Mouse (Mus musculus) fibroblast of lung, adult 2 months (primary cell): ENCODE results near the gene Ldlrad1.
A peak's percentile ranks its signal among the peaks of the same experiment; 100 is the strongest.

Experiments used
- DNase-seq: peaks from one replicate; pipeline ENCODE4 v3.0.0-alpha.2; 2011; ENCODE audit warnings: low read depth

Gene Ldlrad1

DNA sequence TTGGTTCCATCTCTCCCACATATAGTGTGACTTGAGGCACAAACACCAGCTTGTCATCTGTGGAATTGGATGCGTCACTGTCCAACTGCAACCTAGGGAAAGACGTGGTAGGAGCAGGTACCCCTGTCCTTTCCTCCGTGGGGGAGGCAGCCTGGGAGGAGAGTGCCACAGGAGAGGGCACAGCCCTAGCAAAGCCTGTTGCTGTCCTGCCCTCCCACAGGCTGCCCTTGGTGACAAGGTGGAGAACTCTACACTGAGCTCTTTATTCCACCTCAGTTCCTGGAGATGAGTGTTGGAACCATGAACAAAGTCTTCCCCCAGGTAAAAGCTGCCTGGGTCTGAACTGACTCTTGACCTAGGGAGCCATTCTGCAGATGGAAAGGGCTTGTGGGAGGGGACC lies at the start of gene Ldlrad1:
Gene Ldlrad1, plus strand, starts transcription at position 301 of the 400 bp plus-strand sequence.
- DNase-seq: no peak

DNA sequence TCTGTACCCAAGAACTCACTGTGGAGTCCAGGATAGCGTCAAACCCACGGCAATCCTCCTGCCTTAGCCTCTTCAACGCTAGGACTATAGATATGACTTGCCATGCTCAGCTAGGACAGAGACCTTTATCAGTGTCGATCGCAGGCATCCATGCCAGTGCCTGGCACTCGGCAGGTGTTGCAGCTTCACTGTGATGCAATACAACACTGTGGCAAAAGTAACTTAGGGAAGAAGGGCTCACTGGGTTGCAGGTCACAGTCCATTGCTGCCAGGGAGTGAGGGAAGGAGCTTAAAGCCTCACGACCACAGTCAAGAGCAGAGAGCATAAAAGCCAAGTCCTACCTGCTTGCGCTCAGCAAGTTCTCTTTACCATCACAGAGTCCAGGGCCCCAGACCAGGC lies 48.8 kb upstream of the Ldlrad1 start:
- DNase-seq: no peak

DNA sequence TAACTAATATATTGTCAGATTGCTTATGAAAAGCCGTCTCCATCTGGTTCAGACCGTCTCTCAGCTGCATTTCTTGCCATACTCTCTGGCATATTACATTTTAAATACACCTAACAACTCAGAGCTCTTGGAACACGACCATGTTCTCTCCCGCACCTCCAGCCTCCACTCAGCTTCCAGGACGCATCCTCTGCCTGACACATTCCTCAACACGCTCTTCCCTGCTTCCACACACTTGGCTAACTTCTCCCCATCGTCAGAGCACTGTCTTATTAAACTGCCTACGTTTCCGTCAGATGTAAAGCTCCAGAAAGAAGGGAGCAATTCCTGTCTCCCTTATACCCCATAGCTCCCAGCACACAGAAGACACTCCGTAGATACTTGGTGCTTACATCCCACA lies 45.6 kb upstream of the Ldlrad1 start:
- DNase-seq: no peak

DNA sequence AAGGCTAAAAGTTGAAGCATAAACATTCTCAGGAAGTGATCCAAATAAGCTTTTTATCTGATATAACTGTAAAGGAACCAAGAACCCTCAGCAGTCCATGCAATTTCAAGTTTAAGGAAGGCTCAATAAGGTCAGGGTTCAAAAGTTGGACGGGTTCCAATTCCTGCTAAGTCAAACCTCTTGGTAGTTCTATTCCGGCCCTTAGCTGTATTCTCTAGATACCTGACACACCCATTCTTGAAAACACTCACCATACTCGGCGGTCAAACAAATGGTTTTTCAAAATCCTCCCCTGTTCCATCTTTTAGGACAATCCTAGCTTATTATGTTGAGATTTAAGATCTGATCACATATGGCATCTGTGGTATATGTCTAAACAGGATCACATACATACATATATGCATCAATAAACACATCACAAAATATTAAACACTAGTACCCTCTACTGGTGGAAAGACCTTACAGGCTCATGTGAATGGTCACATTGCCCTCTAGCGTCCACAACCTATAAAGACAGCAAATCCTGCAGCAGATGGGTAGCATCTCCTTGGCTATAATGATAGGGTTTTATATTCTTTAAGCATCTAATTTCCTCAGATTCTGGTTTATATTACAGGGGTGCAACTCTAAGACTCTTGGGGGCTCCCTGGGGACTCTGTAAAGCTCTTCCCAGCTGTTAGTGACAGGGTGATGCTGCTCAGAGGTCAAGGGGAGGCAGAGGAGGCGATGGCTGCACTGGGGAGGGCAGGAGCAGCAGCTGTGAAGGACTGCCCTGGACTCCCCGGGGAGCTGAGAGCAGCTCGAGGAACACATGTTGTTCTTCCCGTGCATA lies 45.0 kb upstream of the Ldlrad1 start:
- DNase-seq: no peak

DNA sequence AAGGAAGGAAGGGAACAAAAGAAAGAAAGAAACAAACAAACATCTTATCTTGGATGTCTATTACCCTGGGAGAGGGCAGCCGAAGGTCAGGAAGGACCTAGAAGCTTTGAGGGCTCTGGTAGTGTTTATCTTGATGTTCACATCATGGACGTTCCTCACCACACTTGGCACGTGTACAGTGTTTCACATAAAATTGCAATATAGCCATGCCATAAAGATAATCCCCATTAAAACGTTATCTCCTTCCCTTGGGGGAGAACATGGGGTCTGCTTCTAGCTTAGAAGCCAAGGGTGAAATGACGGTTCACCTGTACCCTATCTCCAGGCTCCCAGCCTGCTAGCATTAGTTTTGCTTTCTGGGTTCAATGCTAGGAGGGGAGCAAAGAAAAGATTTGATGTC lies 42.3 kb upstream of the Ldlrad1 start:
- no peak for DNase-seq

DNA sequence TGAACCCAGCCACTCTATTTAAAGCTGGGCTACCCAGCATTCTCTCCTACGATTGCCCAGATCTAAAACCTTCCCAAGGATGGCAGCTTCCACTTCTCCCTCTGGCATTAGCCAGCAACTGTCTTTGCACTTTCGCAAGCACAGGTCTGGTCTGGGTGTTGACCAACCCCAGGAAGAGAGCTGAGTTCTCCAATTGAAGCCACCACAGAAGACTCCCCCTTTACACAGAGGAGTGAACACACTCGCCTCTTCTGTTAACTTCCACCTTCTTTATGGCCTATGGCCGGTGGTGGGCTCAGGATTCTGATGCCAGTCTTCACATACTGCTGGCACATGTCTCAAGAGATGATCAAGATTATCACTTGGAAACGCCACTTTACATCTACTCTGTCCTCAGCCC lies 41.2 kb upstream of the Ldlrad1 start:
- DNase-seq: no peak

DNA sequence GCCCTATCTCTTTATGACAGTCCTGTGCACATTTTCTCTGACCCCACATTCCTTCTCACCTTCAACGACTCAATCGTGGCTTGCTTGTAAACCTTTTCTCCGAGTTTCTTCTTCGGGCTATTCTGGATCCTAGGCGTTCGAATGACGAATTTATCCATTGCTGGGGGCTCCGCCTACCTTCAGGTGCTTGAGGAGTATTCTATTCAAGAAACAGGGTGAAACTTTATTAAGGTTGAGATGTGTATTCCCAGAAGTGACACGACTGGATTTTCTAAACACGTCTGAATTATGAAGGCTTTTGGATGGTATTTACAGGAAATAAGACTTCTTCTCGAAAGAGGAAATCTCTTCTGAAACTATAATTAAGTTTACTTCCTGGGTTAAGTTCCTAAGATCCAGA lies 31.5 kb upstream of the Ldlrad1 start:
- no peak for DNase-seq

DNA sequence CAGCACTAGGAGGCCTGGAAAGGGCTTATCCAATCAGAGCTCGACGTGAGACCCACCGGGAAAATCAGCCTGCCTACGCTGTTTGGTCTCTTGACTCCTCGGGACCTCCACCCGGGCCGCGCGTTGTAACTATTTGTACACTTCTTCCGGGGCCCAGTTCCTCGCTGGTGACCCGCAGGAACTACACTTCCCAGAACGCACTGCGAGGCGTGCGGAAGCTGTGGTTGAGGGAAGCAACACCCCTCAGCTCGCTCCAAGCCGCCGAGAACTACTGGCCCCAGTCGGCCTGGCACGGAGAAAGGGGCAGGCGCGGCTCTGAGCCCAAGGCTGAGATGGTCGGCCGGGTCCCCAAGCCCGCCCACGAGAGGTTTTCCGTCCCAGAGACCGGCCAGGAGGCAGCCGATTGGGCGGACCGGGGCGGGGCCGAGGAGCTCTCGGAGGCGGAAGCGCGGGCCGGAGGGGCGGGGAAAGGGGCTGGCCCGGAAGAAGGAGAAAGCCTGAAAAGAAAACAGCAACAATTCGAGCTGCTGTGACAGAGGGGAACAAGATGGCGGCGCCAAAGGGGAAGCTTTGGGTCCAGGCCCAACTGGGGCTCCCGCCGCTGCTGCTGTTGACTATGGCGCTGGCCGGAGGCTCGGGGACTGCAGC lies 30.7 kb upstream of the Ldlrad1 start, which contains the start of gene Tmem59:
Gene Tmem59, plus strand, starts transcription at position 218 of the 648 bp plus-strand sequence.
- DNase-seq: peak; percentile 96

DNA sequence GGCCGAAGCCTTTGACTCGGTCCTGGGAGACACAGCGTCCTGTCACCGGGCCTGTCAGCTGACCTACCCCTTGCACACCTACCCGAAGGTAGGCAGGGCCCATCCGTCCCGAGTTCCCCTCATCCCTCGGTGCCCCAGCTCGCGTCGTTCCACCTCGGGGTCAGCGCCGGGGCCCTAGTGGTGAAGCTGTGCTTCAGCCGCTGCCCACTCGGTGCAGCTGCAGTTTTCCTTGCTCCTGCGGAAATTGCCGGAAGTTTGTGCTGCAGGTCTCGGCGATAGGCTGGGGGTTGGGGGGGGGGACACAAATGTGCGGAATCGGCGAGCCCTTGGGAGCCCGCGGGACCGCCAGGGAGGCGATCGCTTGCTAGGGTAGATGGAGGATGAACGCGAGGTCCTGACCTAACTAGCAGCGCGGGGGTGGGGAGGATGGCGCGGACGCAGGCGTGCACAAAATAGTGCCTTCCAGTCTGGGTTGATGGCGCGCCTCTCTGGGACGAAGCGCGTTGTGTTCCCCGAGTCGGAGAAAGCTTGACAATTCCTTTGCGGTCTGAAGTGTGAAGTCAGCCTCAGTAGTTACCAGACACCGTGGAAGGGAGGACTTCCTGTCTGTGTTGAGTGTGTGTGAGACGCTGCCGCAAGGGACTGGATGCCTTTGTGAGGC lies 30.0 kb upstream of the Ldlrad1 start, which contains the start of gene Tceanc2:
Gene Tceanc2, minus strand, starts transcription at position 287 of the 661 bp plus-strand sequence.
- no peak for DNase-seq

DNA sequence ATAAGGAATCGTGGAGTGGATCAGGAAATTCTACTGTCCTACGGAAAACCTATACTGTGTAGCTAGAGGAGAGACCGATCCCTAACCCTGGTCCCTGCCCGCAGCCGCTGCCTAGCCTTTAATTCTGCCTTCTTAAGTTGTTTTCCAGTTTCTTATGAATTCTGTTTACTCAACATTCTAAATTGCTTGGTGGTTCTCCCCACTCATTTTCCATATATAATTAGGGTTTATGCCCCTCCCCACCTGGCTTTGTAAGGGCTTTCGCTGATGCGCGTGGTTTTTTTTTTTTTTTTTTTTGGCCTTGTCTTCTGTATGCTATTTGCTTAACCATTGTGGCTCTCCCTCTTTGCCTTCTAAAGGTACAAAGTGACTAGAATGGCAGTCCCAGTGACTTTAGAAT lies 29.4 kb upstream of the Ldlrad1 start:
- no peak for DNase-seq

DNA sequence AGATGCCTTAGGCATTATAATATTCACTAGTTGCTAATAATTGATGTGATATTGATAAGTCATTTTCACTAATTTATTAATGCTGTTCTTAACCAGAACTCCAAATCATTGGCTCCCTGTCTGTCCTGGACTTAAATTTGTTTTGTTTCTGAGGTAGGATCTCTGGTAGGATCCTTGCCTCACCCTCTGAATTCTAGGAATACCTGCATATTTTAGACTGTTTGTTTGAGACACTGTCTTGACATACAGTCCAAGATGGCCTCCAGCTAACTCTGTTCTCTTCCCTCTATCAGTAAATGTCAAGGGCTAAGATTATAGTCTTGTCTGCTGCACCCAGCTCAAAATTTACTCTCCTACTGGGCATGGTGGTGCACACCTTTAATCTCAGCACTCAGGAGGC lies 28.2 kb upstream of the Ldlrad1 start:
- no peak for DNase-seq

DNA sequence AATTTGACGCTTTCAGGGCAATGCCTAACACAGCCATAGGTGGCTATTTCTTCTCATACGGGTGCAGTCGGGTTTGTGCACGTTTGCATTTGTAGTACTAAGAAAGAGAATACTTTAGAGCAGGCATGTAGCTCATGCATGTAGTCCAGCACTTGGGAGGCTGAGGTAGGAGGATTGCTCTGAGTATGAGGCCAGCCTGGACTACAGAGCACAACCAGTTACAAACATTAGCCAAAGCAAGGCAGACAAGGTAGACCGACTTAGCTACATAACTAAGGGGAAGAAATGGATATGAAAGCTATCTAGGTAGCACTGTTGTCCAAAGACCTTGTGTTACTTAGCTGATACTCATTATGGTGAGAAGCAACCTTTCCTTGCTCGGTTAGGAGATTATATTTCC lies 27.1 kb upstream of the Ldlrad1 start:
- DNase-seq: no peak

DNA sequence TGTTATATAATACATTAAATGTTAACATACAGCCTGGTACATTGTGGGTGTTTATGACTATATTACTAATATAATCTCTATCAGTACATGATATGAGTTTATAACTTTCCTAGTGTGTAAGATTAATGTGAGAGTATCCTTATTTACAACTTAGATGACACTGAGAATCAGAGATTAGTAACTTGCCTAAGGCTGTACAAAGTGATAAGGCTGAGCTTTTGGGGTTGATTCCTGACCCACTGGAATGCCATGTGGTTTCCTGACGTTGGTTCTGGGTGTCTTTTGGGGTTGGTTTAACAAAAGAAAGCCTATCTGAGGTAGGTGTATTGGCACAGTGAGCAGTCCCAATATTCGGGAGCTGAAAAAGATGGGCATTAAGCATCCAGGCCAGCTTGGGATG lies 26.2 kb upstream of the Ldlrad1 start:
- DNase-seq: no peak

DNA sequence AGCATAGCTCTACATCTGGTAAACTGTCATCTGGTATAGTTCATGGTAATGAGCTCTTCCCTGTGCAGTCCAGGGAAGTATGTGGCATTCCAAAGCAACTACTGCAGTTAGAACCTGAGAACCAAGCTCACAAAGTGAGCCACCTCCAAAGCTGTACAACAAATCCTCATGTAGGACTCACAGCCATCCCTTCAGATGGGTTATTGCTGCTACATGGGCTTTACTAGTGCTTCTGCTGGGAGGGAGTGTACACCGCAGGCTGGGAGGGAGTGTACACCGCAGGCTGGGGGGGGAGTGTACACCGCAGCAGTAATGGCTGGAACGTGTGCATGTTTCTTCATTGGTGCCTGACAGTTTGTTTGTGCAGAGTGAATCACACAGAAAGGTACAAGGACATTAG lies 25.8 kb upstream of the Ldlrad1 start:
- DNase-seq: no peak

DNA sequence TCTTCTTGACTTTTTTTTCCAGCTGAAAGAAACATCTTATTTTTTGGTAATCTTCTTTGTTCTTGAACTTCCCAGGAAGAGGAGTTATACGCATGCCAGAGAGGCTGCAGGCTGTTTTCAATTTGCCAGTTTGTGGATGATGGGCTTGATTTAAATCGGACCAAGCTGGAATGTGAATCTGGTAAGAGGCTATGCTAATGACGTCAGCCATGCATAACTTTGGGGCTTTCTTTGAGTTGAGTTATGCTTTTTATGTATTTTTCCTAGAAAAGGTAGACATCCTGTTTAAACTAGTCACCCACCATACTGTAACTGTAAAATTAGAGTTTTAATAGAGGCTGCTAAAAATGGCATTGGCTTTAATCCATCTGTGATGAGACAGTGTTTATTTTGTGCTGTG lies 23.3 kb upstream of the Ldlrad1 start:
- DNase-seq: no peak

DNA sequence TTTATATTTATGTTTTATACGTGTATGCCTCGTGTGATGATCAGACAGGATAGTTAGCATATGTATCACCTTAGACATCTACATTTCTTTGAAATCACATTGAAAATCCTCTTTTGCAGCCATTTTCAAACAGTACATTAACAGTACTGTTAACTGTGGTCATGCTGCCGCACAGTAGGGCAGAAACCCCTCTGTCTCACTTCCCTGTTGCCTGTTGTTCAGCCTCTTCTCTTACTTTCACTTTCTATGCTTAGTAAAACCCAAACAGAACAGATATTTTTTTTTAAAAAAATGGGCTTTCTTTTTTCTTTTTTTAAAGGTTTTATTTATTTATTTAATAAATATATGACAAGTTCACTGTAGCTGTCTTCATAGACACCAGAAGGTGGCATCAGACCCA lies 15.1 kb upstream of the Ldlrad1 start:
- no peak for DNase-seq

DNA sequence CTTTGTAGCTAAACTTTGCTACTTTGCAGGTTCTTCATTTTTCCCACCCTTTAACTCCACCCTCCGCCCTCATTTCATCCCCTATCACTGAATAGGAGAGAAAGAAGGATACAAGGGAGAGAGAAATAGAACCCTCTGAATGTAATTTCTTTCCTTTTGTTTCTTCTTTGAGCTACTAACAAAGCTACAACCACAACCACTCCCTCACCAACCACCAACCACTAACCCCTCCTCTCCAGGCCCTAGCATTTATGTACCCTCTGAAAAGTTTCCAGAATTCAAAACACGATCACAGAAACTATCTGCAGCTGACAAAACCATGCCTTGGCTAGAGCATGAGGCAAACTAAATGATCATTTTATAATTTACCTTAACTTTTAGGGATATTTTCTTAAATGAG lies 12.5 kb upstream of the Ldlrad1 start:
- no peak for DNase-seq

DNA sequence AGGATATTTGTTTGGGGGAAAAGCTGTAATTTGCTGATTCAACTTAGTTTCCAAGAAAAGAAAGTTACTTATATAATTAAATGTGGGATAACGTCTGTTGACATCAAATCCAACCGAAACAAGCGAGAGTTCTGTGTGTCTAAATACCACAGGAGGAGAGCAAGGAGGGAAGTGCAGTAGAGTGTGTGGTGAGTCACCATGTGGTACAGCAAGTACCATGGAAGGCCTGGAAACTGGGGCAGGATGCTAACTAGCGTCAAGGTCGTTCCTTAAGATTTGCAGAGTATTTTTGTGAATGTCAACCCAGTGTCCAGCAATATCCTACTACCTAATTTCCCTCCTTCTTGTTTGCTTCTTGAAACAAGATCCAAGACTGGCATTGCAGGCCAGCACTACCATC lies 10.9 kb upstream of the Ldlrad1 start:
- no peak for DNase-seq

DNA sequence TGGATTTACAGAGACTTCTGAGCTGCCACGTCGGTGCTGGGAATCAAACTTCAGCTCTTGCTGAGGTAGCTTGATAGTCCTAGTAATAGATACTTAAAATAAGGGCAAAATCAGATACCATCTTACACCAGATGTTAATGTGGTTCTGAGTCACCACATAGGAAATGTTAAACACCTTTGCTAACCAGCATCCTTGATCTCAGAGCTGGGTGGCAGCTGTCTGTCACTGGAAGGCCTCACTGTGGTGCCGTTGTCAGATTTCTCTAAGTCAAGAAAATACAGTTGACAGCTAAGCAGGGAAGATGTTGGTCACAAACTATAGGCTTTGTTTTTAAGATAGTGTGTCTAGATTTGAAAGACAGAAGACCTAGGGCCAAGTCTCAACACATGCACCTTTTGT lies 7.2 kb upstream of the Ldlrad1 start:
- no peak for DNase-seq

DNA sequence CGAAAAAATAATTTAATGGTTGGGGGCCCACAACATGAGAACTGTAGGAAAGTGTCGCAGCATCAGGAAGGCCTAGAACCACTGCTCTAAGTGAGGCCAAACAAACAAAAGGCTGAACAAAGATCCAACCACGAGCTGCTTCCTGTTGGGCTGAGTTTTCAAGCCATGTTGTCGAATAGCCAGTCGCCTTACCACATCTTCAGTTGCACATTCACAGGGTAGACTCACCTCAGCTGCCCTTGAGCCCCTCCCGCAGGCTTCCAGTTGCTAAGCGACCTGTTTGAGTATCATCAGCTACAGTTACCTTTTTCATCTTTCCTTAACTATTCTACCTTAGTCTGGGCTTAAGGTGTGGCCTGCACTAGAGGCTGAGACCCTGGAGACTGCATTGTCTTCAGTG lies 6.0 kb upstream of the Ldlrad1 start:
- no peak for DNase-seq

DNA sequence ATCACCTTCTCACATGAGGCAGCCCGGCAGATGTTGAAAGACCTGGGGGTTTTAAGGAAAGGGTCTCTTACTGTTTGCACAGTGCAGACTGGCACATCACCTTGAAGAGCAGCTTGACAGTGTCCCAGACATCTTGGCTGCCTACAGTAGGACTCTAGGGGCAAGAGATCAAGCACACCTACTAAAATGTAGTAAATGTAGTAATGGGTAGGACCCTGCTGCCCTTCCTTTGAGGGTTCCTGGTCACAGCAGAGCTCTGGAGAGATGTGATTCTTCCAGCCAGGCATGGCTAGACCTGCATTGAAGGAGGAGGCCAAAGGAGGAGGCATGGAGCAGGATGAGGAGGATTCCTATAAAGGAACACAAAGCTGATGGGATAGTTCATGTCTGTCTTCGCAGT lies 2.0 kb upstream of the Ldlrad1 start:
- DNase-seq: no peak

DNA sequence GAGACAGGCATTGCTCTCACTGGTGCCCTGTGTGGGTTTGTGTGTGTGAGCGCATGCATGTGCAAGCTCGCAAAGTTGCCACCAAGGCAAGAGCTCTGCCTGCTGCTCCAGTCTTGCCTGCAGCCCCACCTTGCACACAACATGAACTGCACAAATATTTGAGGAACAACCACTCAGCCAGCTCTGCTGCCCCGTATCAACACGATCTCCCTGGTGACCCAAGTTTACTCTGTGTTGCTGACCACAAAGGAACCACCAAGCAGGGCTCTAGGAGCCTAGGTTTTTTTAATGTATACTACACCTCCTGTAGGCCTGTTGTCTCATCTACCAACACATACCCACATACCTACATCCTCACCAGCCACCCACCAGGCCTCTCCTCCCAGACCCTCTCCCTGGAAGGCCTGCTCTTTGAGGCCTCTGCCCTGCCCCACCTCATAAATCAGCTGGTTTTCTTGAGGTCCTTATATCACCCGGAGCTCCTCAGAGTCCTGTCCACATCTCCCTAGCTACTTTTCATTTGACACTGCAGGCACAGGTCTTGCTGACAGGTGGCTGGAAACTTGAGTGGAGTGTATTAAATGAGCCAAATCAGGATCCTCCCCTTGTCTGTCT lies 1.6 kb downstream of the Ldlrad1 start:
- no peak for DNase-seq

DNA sequence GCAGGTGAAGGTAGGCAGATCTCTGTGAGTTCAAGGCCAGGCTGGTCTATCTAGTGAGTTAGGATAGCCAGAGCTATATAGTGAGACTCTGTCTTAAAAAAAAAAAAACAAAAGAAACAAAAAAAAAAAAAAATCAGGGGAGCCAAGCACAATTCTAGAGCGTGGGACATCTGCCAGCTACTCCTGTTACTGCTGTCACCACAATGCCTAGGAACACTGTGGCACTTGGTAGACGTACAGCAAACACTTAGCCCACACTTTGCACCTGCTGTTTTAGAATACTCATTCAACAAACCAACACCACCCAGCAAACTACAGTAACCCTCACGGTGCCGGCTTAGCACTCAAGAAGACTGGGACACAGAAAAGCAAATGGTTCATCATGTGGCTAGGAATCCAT lies 2.5 kb downstream of the Ldlrad1 start:
- DNase-seq: no peak
